Mouse (Mus musculus) midbrain, embryonic 16.5 days (tissue): ENCODE measurements at regions not wholly inside any gene's neighbourhood (a gene's known extent, or its start where the extent isn't known, plus 50 kb on each side); places are given as distances from the start of the nearest gene placed in this dataset.

Experiments used
- ATAC-seq: fragments of 200-750 bp; cut with Nextera tagmentation; 2 replicates; pipeline ENCODE4 v1.8.0; 2017; ENCODE audit warnings: moderate TSS enrichment
- H3K27ac ChIP-seq: fragments of 300-500 bp; sonication (generic); 2 replicates; pipeline ENCODE4 v1.5.1; 2014; ENCODE audit warnings: mild to moderate bottlenecking, low read length, mixed read lengths
- H3K27me3 ChIP-seq: fragments of 300-500 bp; sonication (generic); 2 replicates; pipeline ENCODE4 v1.6.1; 2014; ENCODE audit warnings: low read depth, low read length, mixed read lengths; ENCODE audit not compliant: control insufficient read depth, insufficient read depth
- H3K36me3 ChIP-seq: fragments of 300-500 bp; sonication (generic); 2 replicates; pipeline ENCODE4 v1.6.1; 2014; ENCODE audit warnings: mild to moderate bottlenecking, low read length, moderate library complexity, mixed read lengths; ENCODE audit not compliant: control insufficient read depth, insufficient read depth
- H3K4me1 ChIP-seq: fragments of 300-500 bp; sonication (generic); 2 replicates; pipeline ENCODE4 v1.6.1; 2014; ENCODE audit warnings: mild to moderate bottlenecking, low read length, mixed read lengths; ENCODE audit not compliant: control insufficient read depth, insufficient read depth
- H3K4me2 ChIP-seq: fragments of 300-500 bp; sonication (generic); 2 replicates; pipeline ENCODE4 v1.6.1; 2014; ENCODE audit warnings: mild to moderate bottlenecking, low read length, mixed read lengths
- H3K4me3 ChIP-seq: fragments of 300-500 bp; sonication (generic); 2 replicates; pipeline ENCODE4 v1.5.1; 2014; ENCODE audit warnings: low read depth, mild to moderate bottlenecking, low read length, moderate library complexity, mixed read lengths
- H3K9ac ChIP-seq: fragments of 300-500 bp; sonication (generic); 2 replicates; pipeline ENCODE4 v1.6.1; 2014; ENCODE audit warnings: low read depth, low read length, mixed read lengths
- H3K9me3 ChIP-seq: fragments of 300-500 bp; sonication (generic); replicated peaks from 2 replicates; pipeline ENCODE4 v1.6.1; 2014; ENCODE audit warnings: mild to moderate bottlenecking, low read length, mixed read lengths; ENCODE audit not compliant: control insufficient read depth, poor library complexity, severe bottlenecking
- WGBS: fragments of 180-500 bp; shearing (Covaris S2); extraction: QIAGEN DNeasy Blood & Tissue Kit; methylation state at CpG from one replicate; pipeline ENCODE4 v1.1.7; 2014; 5-methylcytosine and 5-hydroxymethylcytosine counted together

DNA sequence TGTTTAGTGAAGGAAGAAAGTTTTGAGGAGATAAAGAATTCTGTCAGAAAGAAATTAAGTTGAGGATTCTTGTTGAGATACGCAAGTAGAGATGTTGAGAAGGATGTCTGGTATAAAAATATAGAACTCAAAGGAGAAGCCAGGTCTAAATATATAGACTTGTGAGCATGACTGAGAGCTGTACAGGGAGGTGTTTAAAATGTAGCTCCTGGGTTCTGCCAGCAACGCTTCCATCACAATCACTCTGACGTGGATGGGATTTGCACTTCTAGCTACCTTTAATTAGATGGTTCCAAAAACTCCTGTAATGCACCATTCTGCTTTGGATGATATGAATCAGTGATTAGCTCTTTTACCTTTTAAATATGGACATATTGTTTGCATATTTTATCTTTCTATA lies 200.5 kb downstream of the Lnpk start:
- 97% methylated on average over 3 of the region's 3 CpGs for WGBS
- no peak overlapping the region for H3K4me2 ChIP-seq
- H3K36me3 ChIP-seq, result no peaks in the 10 kb centered on the region
- no peak overlapping the region for H3K9ac ChIP-seq
- no peaks in the 10 kb centered on the region for H3K9me3 ChIP-seq
- H3K27me3 ChIP-seq, result no peaks in the 10 kb centered on the region
- no peak for ATAC-seq
- no peaks in the 10 kb centered on the region for H3K4me1 ChIP-seq
- H3K4me3 ChIP-seq, result no peak overlapping the region
- no peak overlapping the region for H3K27ac ChIP-seq

DNA sequence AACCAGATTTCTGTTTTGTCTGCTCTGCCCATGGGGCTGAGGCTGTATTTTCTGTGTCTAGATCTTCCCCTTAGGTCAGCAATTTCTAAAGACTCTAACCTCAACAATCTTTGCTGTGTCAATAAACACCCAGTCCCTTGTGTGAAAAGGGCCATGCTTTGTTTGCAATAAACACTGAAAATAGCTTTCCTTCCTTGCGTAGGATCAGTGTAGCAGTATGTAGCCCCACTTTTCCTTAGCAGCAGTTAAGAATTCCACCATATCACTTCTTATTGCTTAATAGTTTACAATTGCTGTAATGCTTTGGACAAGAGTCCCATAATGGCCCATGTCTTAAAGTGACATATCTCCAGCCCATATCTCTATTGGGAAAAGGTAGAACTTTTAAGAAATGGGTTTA lies 205.3 kb downstream of the Lnpk start:
- Histone ChIP-seq H3K27ac (no peak overlapping the region), H3K4me2 (no peak overlapping the region), H3K4me3 (no peak overlapping the region), H3K4me1 (no peaks in the 10 kb centered on the region), H3K36me3 (no peaks in the 10 kb centered on the region), H3K9ac (no peak overlapping the region), H3K27me3 (no peaks in the 10 kb centered on the region), H3K9me3 (no peaks in the 10 kb centered on the region)
- no peak for ATAC-seq
- WGBS, result 76% methylated on average over 1 of the region's 1 CpGs

GRCm38 (mm10) chr2:74373056-74373455 lies 206.2 kb downstream of the Lnpk start:
- Histone ChIP-seq H3K4me1 (no peaks in the 10 kb centered on the region), H3K27me3 (no peaks in the 10 kb centered on the region), H3K27ac (no peak overlapping the region), H3K9ac (no peak overlapping the region), H3K4me2 (no peak overlapping the region), H3K9me3 (no peaks in the 10 kb centered on the region), H3K36me3 (no peaks in the 10 kb centered on the region), H3K4me3 (no peak overlapping the region)
- ATAC-seq, result no peak
- WGBS, result 71% methylated on average over 4 of the region's 4 CpGs

GRCm38 (mm10) chr2:74363255-74363654 lies 216.0 kb downstream of the Lnpk start:
- no peaks in the 10 kb centered on the region for H3K4me1 ChIP-seq
- no peaks in the 10 kb centered on the region for H3K27me3 ChIP-seq
- 96% methylated on average over 2 of the region's 2 CpGs for WGBS

GRCm38 (mm10) chr2:74354591-74354990 lies 224.6 kb downstream of the Lnpk start:
- no peak for ATAC-seq

More at GRCm38 (mm10) chr2:74363255-74363654, 216.0 kb downstream of the Lnpk start:
- H3K9ac ChIP-seq, result no peak overlapping the region
- H3K9me3 ChIP-seq, result no peaks in the 10 kb centered on the region
- no peak overlapping the region for H3K27ac ChIP-seq
- no peak overlapping the region for H3K4me2 ChIP-seq
- H3K36me3 ChIP-seq, result no peaks in the 10 kb centered on the region
- ATAC-seq, result no peak
- no peak overlapping the region for H3K4me3 ChIP-seq

DNA sequence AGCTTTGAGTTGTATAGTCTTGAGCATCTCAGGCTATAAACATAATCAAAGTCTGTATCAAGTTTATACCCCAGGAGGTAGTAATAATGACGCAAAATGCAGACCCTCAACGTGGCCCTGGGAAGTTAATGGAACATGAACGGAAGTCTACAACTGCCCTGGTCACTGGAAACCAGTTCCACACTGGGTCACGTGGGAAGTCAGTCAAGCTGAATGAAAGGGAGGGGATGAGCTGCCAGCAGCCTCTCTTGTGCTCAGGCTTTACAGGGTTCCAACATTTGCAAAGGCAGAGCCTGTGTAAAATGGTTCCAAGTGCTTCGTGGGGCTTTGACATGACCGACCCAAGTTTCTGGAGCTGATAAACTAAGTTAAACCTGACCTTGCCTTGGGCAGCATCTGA lies 229.4 kb downstream of the Lnpk start:
- no peak overlapping the region for H3K4me2 ChIP-seq
- no peak overlapping the region for H3K27ac ChIP-seq
- no peaks in the 10 kb centered on the region for H3K27me3 ChIP-seq
- no peaks in the 10 kb centered on the region for H3K4me1 ChIP-seq
- ATAC-seq, result no peak
- H3K9me3 ChIP-seq, result no peaks in the 10 kb centered on the region
- 70% methylated on average over 6 of the region's 6 CpGs for WGBS
- H3K36me3 ChIP-seq, result no peaks in the 10 kb centered on the region
- H3K9ac ChIP-seq, result no peak overlapping the region
- no peak overlapping the region for H3K4me3 ChIP-seq

More at GRCm38 (mm10) chr2:74354591-74354990, 224.6 kb downstream of the Lnpk start:
- H3K4me1 ChIP-seq, result no peaks in the 10 kb centered on the region
- no peaks in the 10 kb centered on the region for H3K36me3 ChIP-seq
- WGBS, result 65% methylated on average over 8 of the region's 8 CpGs
- no peaks in the 10 kb centered on the region for H3K27me3 ChIP-seq
- H3K4me3 ChIP-seq, result no peak overlapping the region
- H3K27ac ChIP-seq, result no peak overlapping the region
- H3K9me3 ChIP-seq, result no peaks in the 10 kb centered on the region
- no peak overlapping the region for H3K4me2 ChIP-seq
- no peak overlapping the region for H3K9ac ChIP-seq

DNA sequence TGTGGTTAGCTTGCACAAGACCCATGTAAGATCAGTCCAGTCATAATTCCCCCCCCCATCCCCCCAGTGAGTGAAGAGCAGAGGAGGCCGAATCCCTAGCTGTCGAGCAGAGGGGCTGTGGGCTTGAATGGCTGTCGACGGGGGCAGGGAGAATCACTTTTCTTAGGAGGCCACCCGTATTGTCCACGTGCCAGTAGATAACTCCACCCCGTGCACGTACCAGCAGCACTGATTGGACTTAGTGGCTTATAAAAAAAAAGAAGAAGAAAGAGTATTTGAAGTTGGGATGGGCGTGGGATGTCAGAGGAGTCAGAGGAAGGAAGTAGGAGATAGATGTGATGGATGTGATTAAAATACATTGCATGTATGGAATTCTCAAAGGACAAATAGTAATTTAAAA lies 272.9 kb downstream of the Lnpk start:
- Histone ChIP-seq H3K9ac (no peak overlapping the region), H3K36me3 (no peaks in the 10 kb centered on the region), H3K4me3 (no peak overlapping the region), H3K4me2 (no peak overlapping the region), H3K27me3 (no peaks in the 10 kb centered on the region), H3K9me3 (no peaks in the 10 kb centered on the region), H3K4me1 (peaks cover under 1% of the 10 kb centered on the region; the same call in 1 of the 2 replicates), H3K27ac (no peak overlapping the region)
- no peak for ATAC-seq
- WGBS, result 87% methylated on average over 9 of the region's 9 CpGs

GRCm38 (mm10) chr2:74300885-74301451 lies 278.3 kb downstream of the Lnpk start:
- peak; percentile 13; the same call in 1 of the 2 replicates for ATAC-seq
- 8% methylated on average over 9 of the region's 9 CpGs for WGBS
- Histone ChIP-seq H3K4me3 (peak overlapping the region; percentile 40), H3K9me3 (no peaks in the 10 kb centered on the region), H3K4me1 (peaks cover 16% of the 10 kb centered on the region), H3K27ac (no peak overlapping the region), H3K27me3 (no peaks in the 10 kb centered on the region), H3K36me3 (no peaks in the 10 kb centered on the region), H3K4me2 (peak overlapping the region; percentile 68), H3K9ac (no peak overlapping the region; the same call in 1 of the 2 replicates)

DNA sequence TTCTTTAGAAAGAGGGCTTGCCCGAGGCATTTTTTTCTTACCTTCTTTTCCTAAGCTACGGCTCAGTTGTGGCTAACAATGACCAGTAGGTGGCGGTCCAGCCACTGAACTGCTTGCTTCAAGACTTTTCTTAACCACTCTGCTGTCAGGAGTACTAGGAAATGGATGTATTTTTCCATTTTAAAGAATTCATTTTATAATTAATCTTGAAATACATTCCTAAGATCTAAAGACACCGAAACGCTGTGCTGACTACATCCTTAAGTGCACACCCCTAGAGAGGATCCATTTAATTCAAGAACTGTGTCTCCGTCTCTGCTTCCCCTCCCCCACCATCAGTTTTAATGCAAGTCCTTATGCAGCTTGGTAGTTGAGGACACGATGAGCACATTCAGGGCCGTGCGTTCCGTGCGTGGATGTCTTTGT lies 278.9 kb downstream of the Lnpk start:
- no peaks in the 10 kb centered on the region for H3K9me3 ChIP-seq
- H3K36me3 ChIP-seq, result no peaks in the 10 kb centered on the region
- no peaks in the 10 kb centered on the region for H3K27me3 ChIP-seq
- peaks cover 16% of the 10 kb centered on the region for H3K4me1 ChIP-seq
- peak overlapping the region; percentile 68 for H3K4me2 ChIP-seq
- peak; percentile 83 for ATAC-seq
- under 1% methylated on average over 11 of the region's 11 CpGs for WGBS
- H3K9ac ChIP-seq, result peak overlapping the region; percentile 56
- no peak overlapping the region for H3K27ac ChIP-seq
- H3K4me3 ChIP-seq, result peak overlapping the region; percentile 40
